Mouse (Mus musculus): ENCODE results near the gene Slc9a3r1. TPM values are rescaled to one million over a fixed set of nuclear protein-coding genes. Genes with fewer than 3 reads are reported as not detected.

Slc9a3r1 gene
- polyA plus RNA-seq, 2 experiments from 2014 or later: 166 to 228 TPM

DNA sequence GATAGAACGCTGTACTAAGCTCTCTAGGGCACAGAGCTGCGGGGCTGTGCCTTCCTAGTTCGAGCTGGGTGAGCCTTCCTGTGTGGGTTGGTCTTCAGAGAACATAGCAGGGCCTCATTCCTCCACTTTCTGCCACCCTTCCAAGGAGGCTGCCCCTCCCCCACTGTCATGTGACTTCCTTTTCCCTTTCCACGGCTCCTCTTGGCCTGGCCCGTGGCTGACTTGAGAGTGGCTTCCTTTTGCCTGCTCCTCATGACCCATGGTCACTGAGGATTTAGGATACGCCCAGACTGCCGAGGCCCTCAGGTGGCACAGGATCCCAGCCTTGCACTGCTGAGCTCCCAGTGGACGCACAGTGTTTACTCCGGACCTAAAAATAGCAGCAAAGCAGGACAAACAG lies 29.0 kb downstream of the Slc9a3r1 start:
- ATAC-seq: no peak

DNA sequence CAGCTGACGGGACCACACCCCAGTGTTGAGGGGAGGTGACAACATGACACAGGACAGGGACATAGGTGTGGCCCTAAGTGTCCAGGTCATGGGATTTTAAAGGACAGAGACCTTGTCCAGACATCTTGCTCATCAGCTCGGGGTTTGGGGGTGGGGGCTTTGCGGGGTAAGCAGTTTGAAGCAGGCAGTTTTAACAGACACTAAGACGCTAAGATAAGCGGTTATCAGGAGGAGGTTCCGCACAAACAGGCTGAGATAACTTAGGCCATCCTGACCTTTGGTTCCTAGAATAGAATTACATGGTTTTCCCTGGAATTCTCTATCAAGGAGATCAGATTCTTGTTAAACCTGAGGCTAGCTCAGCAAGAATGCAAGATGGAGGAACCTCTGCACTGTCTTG lies 31.6 kb downstream of the Slc9a3r1 start:
- ATAC-seq: no peak

DNA sequence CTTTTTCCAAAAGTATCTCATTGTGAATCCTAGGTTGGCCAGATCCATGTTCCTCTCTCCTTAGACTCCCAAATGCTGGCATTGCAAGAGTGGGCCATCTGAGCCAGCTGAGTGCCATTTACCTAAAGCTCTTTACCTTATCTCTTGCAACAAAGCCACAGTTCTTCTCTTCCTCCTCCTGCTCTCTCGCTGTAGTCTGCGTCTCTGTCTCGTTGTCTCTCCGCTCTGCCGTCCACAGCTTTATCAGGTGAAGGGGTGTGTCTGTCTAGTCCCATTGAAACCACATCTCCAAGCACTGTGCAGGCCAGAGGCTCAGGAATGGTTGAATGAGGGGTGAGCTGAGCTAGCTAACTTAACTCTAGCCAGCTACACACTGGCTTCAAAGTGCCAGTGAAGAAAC lies 32.8 kb downstream of the Slc9a3r1 start:
- ATAC-seq: no peak

DNA sequence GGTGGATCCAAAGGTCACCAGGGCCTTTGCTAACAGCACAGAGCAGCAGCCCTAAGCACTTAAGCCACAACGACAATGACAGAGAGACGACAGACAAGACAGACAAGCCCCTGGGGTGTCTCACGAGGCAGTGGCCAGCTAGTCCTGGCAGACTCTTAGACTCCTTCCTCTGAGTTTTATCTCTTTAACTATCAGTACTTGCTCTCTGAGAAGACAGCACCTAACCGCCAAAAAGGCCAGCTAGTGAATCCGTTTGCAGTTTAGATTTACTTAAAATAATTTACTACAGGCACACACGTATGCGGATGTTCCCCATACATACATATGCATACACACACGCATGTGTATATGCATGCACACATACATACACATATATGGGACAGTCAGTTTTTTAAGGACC lies 34.4 kb downstream of the Slc9a3r1 start:
- ATAC-seq: no peak

DNA sequence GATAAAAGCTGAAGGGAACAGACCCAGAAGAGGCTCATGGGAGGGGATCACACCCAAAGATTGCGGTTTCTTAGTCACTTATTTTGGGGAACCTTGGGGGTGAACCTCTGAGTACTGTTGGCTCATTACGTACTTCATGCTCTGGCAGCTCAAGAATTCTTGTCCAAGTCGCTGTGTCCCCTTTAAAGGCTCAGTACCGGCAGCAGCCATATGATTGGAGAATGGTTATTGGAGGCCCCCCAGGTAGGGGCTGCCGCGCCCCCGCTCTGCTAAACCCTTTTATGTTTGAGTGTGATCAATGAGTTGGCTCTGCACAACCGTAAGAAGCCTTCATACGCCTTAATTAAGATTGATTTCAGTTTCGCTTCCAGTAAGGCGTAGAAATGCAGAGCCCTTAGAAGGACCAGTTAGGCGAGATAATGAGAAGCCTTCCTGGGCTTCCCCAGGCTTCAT lies 35.8 kb downstream of the Slc9a3r1 start:
- peak; percentile 70 for ATAC-seq

DNA sequence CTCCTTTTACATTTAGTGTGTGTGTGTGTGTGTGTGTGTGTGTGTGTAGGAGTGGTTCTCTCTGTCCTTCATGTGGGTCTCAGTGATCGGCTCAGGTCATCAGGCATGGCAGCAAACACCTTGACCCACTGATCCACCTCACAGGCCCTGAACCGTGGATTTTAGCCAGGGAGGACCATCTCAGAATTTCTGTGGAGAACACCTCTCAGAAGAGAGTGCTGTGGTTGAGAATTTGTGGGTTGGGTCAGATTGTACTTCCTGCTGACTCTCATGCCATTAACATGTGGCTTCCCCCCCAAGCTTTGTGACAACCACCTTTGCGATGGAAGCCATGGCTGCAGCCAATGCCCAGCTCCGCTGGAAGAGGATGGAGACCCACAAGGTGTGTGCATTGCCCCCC lies 37.4 kb downstream of the Slc9a3r1 start:
- ATAC-seq: no peak

DNA sequence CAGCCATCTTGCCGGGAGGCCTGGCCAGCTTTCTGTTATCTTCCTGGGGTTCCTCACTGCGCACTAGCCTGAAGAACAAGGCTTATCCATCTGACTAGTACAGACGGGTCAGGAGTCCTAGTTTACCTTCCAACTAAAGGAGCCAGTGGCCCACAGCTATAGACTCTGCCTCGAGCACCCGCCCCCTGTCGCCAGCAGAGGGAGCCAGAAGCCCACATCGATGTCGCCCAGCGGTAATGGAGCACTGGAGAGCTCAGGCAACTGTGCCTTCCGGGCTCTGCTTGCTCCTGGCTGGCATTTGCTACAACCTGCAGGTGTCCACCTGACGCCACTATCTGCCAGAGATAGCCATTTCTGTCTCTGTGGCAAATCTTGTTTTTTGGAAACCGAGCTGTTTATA lies 39.2 kb downstream of the Slc9a3r1 start:
- peak; percentile 56 for ATAC-seq

DNA sequence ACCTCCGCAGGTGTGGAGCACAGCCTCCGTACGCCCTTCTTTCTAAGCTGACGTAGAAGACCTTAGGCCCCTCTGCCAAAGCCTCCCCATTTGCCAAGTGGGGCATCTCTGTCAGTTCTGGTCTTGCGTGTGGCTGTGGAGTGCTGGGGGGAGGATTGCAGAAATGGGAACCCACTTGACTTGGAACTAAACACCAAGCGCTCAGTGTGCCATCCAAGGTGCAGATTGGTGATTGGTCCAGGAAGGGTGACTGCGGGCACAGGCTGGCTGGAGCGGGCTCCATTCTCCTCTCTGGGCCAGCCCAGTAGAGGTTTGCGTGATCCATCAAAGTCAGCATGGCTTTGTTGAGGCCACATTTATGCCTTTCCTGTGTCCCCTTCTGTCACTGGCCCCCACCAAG lies 39.6 kb downstream of the Slc9a3r1 start:
- ATAC-seq: no peak

DNA sequence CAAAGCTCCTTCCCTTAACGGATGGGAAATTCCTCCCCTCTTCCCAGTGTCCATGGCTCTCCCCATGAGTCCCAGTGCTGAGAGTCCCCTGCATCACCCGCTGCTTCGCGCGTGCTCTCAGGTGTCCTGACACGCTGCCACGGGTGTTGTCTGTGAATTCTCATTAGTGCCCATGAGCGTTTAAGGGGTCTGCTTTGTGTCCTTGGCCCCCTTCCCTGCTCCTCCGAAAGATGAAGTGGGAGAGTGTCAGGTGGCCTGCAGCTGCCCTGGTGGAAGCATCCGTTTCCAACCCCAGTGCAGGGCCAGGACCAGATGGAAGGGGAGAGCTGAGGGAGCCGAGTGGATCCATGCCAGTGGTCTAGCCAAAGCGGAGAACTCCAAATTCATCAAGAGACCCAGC lies 45.0 kb downstream of the Slc9a3r1 start:
- no peak for ATAC-seq

DNA sequence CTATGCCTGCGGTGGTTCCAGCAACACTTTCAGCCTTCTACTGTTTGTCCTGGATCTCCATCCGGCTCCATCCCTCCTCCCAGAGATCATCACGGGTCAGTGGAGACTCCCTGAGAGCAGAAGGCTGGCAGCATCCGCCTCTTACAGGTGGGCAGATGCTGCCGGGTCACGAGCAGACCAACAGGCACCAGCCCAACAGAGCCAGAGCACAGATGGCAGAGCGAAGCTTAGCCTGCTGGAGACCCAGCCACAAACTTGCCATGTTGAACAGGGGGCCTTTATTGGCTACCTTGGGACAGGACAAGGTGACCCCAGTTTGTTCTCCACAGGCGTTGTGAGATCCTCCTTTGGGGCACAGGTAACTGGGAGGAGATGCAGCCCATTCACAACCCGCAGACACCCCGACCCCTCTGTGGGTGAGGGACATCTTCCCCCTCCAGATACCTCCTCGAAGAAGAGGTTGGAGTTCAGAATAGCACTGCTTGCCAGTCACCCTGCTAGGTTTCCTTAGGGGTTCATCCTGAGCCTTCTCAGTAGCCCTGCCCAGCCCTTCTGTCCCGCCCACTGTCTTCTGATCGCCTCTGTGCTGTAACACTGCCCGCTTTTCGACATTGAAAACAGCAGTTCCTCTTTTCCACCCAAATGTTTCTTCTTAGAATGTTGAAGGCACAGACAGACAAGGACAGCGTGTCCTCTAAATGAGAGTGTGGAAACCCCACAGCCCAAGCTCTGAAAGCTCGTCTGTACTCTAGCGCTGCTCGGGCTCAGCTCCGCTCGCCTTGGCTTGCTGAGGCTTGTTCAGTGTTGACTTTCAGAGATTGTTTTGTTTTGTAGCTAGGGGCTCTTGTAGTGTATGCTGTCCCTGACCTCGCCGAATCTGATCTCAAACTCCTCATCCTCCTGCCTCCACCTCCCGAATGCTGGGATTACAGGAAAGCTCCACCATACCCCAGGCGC lies 45.9 kb downstream of the Slc9a3r1 start:
- no peak for ATAC-seq

DNA sequence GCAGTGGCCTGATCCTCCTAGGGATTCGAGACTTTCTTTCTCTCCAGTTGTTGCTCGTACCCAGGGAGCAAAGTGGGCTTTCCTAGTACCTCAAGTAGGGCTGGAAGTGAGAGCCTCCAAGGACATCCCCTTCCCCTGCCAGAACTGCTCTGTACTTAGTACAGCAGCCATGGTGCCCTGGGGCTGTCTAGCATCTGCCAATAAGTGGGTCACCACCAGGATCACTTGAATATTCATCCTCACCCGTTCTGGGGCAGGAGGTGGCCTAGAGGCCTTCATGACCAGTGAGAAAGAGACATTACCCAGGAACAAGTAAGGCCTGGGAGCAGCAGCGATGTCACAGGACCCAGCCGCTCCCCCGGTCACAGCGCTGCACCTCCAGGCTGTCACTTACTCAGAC lies 46.8 kb downstream of the Slc9a3r1 start:
- ATAC-seq: no peak

DNA sequence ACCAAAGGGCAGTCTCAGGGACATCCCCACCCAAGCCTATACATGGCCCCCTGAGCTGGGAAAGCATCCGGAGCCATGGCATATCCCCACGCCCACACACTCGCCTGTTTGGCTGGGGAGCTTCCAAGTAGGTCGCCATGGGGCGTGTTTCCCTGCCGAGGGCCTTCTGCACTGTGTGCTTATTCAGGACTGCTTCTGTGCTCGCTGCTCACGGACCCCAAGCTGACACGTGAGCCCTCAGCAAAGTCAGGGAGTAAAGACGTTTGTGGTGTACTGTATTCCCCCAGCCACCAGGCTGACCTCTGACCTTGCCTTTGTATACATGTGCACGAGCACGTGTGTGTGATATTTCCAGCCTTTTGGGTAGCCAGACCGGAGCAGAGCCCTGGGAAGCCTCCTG lies 49.0 kb downstream of the Slc9a3r1 start:
- ATAC-seq: no peak

DNA sequence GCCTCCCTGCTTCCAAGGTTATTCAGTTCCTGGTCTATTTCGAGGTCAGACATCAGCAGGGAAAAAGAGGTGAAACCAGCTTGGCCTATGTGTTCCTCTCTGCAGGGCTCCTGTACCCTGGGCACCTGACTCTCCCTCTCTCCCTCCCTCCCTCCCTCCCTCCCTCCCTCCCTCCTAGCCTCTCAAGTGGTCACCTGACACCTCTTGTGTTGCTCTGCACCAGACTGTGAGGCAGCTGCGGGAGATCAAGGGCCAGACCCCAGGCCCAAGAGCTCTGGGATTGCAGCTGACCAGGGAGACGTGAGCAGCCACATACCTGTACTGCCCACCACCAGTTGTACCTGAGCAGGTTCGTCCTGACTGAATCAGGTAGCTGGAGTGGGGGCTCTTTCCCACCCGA lies 52.0 kb downstream of the Slc9a3r1 start:
- ATAC-seq: no peak

DNA sequence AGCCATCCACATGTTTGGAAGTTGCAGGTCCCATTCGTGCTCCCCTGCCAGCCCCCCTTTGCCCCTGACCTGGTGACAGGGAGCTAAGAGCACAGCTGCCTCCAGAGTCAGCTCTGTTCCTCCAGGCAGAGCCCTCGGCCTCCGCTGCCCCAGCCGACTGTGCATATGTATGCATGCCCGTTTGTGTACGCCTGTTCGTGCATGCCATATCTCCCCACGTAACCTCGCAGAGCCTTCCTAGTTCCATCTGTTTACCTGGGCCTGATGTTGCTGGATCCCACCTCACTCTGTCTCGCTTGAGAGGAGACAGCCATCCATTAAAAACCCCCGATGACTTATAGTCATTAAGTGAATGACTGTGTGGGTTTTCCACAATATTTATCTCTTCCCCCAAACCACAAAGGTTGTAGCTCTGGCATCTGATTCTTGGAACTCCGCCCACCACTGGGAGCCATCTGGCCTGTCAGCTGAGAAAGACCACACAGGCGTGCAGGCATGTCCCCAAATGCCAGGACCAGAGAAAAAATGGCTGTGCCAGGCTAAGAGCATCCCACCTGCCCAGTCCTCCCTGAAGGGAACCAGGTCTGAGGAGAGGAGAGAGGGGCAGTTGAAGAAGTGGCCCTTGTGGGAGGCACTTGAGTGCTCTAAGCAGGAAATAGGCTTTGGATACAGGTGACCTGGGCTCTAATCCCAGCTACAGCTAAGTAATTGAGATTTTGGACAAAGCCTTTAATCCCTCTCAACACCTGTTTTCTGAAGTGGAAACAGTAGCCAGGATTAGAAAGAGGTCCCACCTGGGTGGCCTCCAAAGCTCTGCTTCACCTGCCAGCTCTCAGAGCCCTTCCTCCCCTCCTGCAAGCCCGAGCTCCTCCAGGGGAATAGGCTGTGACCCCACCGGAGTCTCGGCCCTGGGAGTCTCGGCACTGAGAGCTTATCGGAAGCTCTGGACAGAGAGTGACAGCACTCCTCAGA lies 54.6 kb downstream of the Slc9a3r1 start:
- no peak for ATAC-seq

DNA sequence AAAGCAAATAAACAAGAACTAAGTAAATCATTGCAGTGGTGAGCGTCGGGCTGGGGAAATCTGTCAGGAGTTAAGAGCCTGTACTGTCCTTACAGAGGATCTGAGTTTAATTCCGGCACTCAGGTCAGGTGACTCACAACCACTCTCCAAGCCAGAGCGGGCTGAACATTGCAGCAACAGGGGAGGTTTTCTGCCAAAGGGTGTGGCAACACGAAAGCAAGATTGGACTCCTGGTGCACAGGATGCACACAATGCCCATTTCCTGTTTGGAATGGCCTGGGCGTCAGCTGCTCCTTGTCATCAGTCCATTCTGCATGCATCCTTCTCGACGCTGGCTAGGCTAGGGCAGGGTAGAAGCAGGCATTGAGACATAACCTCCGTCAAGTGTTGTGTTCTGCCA lies 56.1 kb downstream of the Slc9a3r1 start:
- no peak for ATAC-seq

DNA sequence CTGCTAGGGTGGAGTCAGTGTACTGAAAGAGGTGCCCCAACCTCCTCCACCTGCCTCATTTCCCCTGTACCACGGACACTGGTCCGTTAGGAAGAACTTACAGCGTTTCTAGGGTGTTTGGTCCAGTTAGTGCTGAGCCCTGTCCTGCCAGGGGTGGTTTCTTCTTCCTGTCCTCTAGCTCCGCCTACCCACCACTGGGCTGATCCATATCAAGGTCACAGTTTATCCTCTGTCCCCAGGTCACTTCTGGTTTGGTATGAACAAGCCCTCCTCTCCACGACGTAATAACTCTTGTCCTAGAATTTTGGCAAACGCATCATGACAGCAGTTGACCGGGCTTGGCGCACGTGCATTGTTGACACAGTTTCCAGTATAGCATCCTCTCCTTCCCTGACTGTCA lies 56.5 kb downstream of the Slc9a3r1 start:
- ATAC-seq: no peak

DNA sequence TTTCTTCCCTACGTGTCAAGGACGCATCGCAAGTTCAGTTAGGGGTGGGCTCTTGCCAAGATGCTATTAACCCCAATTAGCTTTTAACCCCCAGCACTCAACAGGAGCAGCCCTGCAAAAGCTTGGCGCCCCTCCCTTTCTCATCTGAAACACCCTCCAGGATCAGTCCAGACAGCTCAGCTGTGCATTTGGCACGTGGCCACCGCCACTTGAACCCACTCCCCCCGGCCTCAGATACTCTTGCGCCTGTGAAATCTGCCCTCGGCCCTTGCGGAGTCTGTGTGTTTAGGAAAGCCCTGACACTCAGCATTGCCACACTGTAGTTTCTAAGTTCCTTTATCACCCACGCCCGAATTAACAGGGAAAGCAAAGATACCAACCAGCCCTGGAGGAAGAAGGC lies 58.9 kb downstream of the Slc9a3r1 start:
- ATAC-seq: no peak

DNA sequence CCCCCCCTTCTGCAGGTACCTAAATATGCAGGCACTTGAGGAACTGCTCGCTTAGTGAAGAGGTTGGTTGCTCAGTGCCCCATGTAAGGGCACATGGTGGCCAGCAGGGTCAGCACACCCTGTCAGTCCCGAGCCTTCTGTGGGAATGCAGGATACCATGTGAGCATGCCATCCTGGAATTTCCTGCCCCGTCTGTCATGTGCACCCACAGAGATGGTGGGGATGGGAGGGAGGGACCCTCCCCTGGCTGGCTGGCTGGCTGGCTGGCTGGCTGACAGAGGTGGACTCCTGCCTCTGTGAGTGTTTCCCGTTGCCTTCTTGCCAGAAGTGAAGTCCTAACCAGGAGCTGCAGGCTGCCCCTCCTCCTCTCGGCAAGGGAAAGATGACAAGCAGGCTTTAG lies 59.4 kb downstream of the Slc9a3r1 start:
- no peak for ATAC-seq

DNA sequence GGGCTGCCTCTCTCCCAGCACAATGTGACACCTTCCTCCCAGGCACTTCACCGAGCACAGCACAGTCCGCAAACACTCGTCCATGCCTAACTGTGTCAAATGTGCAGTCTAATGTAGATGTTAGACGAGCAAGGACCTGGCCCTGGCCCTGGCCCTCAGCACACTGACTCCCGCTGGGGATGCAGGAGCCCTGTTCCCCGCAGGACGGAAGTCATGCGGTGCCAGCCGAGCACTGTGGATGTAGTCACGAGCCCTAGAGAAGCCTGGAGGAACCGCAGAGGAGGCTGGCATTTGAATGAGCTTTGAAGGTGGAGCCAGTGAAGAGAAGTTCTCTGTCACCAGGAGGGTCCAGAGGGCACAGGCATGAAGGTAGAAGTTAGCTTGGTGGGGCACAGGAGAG lies 60.3 kb downstream of the Slc9a3r1 start:
- peak; percentile 53 for ATAC-seq

DNA sequence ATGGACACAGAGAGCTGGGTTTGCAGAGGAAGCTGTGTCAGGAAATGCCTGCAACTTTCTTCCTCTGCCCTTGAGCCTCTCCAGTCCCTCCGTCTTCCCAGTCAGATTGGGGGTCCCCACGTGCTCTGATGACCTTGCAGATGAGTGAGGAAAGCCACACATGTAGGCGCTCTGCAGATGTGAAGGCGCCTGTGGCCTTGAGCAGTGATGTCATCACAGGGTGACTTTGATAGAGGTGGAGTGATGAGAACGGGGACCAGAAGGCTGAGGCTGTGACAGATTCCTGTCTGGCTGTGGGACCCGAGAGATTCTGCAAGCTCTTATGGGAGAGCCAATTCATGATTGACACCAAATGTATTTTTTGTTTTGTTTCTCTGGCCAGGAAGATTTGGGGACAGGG lies 60.7 kb downstream of the Slc9a3r1 start:
- peak; percentile 72 for ATAC-seq

DNA sequence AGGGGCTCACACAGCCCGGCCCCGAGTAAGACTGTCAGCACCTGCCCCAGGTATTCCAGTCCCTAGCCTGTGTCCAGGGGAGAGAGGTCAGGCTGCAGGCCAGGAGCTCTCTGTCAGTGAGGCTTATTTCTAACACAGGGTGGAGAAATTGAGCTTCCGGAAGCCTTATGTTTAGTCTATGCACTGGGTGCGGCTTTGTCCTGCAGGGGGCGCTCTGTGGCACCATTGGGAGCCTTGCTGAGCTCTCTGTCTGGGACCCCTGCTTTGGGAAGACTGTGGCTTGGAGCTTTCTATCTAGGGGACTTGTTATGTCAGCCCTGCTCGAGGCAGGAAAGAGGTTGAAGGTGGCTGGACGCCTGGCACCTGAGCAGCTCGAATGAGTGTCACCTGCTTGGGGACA lies 61.7 kb downstream of the Slc9a3r1 start:
- ATAC-seq: no peak

DNA sequence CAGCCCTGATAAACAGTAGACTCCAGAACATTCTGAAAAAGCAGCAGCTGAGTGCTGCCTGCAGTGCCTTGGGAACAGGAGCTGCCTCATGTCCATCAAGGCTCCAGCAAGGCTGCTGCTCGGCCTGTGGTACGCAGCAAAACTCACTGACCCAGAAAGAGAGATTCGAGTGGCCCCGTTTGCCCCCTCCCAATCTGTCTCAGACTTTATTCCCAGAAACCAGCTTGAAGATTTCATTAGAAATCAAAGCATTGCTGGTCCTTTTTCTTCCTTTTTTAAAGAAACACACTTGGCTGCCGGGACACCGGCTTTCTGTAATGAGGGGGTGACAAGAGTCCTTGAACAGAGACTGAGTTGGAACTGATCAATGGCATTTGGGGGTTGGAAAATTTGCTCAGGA lies 62.2 kb downstream of the Slc9a3r1 start:
- no peak for ATAC-seq

DNA sequence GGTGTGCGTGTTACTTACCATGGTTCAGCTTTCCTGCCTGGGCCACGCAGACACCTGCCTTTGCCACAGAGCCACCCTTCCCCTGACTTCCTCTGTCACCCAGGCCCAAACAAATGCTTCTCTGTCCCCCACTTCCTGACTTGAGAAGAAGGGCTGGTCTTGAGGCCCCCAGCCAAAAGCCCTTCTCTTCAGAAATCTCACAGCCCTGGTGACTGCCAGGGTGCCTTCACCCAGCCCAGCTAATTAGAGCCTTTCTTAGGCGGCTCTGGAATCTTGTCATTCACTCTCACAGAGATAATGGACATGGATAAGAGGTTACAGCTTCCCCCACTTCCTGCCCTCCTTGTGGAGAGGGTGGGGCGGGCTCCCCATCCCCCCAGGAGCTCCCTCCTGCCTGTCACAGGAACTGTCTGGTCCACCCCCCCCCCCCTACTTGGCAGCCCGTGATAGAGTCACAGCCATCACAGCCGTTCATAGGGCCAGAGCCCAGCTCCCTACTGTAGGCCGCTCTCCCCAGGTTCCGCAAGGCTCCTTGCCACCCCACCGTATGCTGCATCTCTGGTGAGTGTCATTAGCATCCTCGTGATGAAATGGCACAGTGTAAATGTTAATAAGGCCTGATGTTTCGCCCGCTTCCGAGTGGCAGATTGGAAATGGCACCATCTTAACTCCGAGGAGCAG lies 63.8 kb downstream of the Slc9a3r1 start:
- ATAC-seq: peak; percentile 28

Measured in activated CD4-positive, CD25-positive, alpha-beta regulatory T cell, adult 4 months (primary cell).